Mouse (Mus musculus): ENCODE measurements around the gene 1600014C23Rik.

DNA sequence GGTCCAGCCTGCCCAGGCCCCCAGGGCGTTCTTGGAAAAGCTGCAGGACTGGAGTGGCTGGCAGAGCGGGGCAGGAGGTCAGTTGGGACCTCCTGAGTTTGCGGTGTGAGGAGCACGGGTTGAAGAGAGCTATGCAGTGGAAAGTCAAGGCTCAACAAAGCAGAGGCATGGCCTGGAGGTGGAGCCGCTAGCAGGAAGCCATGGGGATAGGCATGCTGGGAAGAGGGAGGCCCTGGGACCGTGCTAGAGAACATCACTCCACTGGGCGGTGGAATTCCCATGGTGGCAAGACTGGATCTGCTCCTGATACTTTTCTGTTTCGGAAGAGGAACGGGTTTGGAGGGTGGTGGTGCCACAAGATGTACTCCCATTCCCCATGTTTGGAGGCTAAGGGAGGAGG lies 36.7 kb downstream of the 1600014C23Rik start:
- no peak for TF ChIP-seq CTCF (IDR thresholded peaks at IDR 0.05; ENCODE audit: borderline replicate concordance, insufficient read depth, low read length)
- TF ChIP-seq POLR2A (IDR thresholded peaks at IDR 0.05; ENCODE audit: low read depth, low read length): no peak

Data from embryonic fibroblast, embryonic 13.5 days (primary cell).